Mouse (Mus musculus) hindbrain, embryonic 15.5 days (tissue): ENCODE results near the gene Ankrd40. TPM values are rescaled to one million over a fixed set of nuclear protein-coding genes. Genes with fewer than 3 reads are reported as not detected.

ENCODE experiments used
- ATAC-seq: fragments of 200-750 bp; cut with Nextera tagmentation; 2 replicates; pipeline ENCODE4 v1.8.0; 2017; ENCODE audit warnings: low read depth, moderate number of reproducible peaks, moderate TSS enrichment; ENCODE audit not compliant: low FRiP score
- H3K27ac ChIP-seq: fragments of 300-500 bp; sonication (generic); replicated peaks from 2 replicates; pipeline ENCODE4 v1.5.1; 2015; ENCODE audit warnings: mild to moderate bottlenecking, inconsistent platforms
- H3K27me3 ChIP-seq: fragments of 300-500 bp; sonication (generic); 2 replicates; pipeline ENCODE4 v1.6.1; 2015; ENCODE audit warnings: control low read depth, inconsistent platforms
- H3K36me3 ChIP-seq: fragments of 300-500 bp; sonication (generic); 2 replicates; pipeline ENCODE4 v1.6.1; 2015; ENCODE audit warnings: control low read depth, inconsistent platforms
- H3K4me1 ChIP-seq: fragments of 300-500 bp; sonication (generic); replicated peaks from 2 replicates; pipeline ENCODE4 v1.6.1; 2015; ENCODE audit warnings: control low read depth, inconsistent platforms
- H3K4me2 ChIP-seq: fragments of 300-500 bp; sonication (generic); 2 replicates; pipeline ENCODE4 v1.6.1; 2015; ENCODE audit warnings: moderate library complexity, mild to moderate bottlenecking, inconsistent platforms
- H3K4me3 ChIP-seq: fragments of 300-500 bp; sonication (generic); 2 replicates; pipeline ENCODE4 v1.5.1; 2015; ENCODE audit warnings: mild to moderate bottlenecking, inconsistent platforms
- H3K9ac ChIP-seq: fragments of 300-500 bp; sonication (generic); 2 replicates; pipeline ENCODE4 v1.6.1; 2015; ENCODE audit warnings: inconsistent platforms
- H3K9me3 ChIP-seq: fragments of 300-500 bp; sonication (generic); 2 replicates; pipeline ENCODE4 v1.6.1; 2016; ENCODE audit warnings: control low read depth, inconsistent platforms
- WGBS: fragments of 180-500 bp; shearing (Covaris S2); methylation state at CpG from one replicate; pipeline ENCODE4 v1.1.7; 2015; 5-methylcytosine and 5-hydroxymethylcytosine counted together
- polyA plus RNA-seq: library from polyadenylated mRNA; unstranded; fragments of >200 nt; fragmentation: Nextera tagmentation; extraction: Ambion mirVana; gene quantifications from 2 replicates; pipeline ENCODE4 v1.2.1, GENCODE M21; 2015

Ankrd40 gene
- polyA plus RNA-seq, 1 experiment from 2014 or later, result 18.3 TPM

DNA sequence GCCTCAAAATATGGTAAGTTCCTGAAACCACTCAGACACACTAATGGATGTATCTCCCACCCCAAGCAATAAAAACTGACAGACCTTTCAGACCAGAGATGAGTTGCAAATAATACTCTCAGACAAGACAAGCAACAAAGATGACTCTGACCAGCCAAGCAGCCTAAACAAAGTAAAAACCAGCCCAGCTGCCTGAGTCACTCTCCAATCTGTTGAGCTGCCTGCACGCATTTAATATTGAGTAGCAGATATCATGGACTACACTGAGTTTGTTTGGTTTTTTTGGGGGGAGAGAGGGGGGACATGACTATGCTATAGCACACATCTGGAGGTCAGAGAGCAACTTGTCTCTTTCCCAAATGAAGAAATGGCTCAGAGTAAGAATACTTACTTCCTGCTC, 12.5 kb upstream of the Ankrd40 start:
- no peak overlapping the region for H3K4me3 ChIP-seq
- H3K27ac ChIP-seq, result no peak overlapping the region
- no peak overlapping the region for H3K4me2 ChIP-seq
- H3K27me3 ChIP-seq, result no peaks in the 10 kb centered on the region
- 72% methylated on average over 1 of the region's 1 CpGs for WGBS
- no peak overlapping the region for H3K9ac ChIP-seq
- peaks cover 74% of the 10 kb centered on the region for H3K4me1 ChIP-seq
- no peaks in the 10 kb centered on the region for H3K36me3 ChIP-seq
- no peaks in the 10 kb centered on the region for H3K9me3 ChIP-seq
- ATAC-seq, result no peak

DNA sequence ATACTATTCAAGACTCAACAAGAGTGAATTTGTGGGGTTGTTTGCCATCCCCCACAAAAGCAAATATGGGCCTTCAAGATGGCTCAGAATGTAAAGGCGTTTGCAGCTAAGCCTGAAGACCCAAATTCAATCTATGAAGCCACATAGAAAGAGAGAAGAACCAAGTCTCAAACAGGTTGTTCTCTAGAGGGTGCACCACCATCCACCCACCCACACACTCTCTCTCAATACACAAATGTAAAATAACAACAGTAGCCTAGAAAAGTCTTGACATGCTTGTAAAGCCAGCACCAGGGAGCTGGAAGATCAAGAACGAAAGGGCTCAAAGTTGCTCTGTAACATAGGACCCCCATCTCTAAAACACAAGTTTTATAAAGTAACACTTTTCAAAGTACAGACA, 11.3 kb upstream of the Ankrd40 start:
- H3K4me1 ChIP-seq, result peaks cover 75% of the 10 kb centered on the region
- WGBS, result 83% methylated on average over 2 of the region's 2 CpGs

DNA sequence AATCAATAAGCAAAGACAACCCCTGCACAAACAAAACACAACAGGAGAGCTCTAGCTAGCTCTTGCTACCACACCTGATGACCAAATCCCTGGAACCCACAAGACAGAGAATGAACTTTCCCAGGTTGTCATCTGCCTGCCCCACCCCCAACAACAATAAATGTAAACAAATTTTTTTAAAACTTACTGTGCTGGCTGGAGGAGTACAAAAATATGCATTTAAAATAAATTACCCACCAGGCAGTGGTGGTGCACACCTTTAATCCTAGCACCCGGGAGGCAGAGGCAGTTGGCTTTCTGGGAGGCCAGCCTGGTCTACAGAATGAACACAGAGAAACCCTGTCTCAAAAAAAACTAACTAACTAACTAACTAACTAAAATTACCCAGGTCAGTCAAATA, 10.8 kb upstream of the Ankrd40 start:
- Histone ChIP-seq H3K9ac (no peak overlapping the region), H3K4me3 (no peak overlapping the region), H3K4me2 (no peak overlapping the region), H3K27me3 (no peaks in the 10 kb centered on the region), H3K4me1 (peaks cover 71% of the 10 kb centered on the region), H3K36me3 (no peaks in the 10 kb centered on the region), H3K9me3 (no peaks in the 10 kb centered on the region), H3K27ac (no peak overlapping the region)
- 76% methylated on average over 1 of the region's 1 CpGs for WGBS
- ATAC-seq, result no peak

More for the DNA sequence above, 11.3 kb upstream of the Ankrd40 start:
- H3K4me2 ChIP-seq, result no peak overlapping the region
- ATAC-seq, result no peak
- no peak overlapping the region for H3K9ac ChIP-seq
- H3K4me3 ChIP-seq, result no peak overlapping the region
- H3K27ac ChIP-seq, result no peak overlapping the region
- H3K9me3 ChIP-seq, result no peaks in the 10 kb centered on the region
- H3K27me3 ChIP-seq, result no peaks in the 10 kb centered on the region
- no peaks in the 10 kb centered on the region for H3K36me3 ChIP-seq

DNA sequence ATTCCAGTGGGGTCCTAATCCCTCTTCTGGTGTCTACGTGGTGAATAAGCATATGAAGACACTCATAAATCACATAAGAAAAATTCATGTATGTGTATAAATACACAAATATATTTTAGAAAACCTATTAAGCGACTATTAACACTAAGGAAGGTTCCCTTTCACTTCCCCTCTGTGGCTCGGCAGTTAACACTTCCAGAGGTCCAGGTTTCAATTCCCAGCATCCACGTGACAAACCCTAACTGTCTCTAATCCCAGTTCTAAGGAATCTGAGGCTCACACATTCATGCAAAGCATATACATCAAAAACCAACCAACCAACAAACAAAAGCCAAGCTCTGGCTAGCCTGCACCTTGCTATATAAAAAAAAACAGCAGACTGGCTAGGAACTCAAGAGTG, 10.3 kb upstream of the Ankrd40 start:
- no peak overlapping the region for H3K4me3 ChIP-seq
- no peak overlapping the region for H3K27ac ChIP-seq
- peaks cover 71% of the 10 kb centered on the region for H3K4me1 ChIP-seq
- H3K9ac ChIP-seq, result no peak overlapping the region
- no peaks in the 10 kb centered on the region for H3K36me3 ChIP-seq
- no peaks in the 10 kb centered on the region for H3K27me3 ChIP-seq
- WGBS, result 64% methylated on average over 4 of the region's 4 CpGs
- no peak overlapping the region for H3K4me2 ChIP-seq
- no peaks in the 10 kb centered on the region for H3K9me3 ChIP-seq
- ATAC-seq, result no peak

DNA sequence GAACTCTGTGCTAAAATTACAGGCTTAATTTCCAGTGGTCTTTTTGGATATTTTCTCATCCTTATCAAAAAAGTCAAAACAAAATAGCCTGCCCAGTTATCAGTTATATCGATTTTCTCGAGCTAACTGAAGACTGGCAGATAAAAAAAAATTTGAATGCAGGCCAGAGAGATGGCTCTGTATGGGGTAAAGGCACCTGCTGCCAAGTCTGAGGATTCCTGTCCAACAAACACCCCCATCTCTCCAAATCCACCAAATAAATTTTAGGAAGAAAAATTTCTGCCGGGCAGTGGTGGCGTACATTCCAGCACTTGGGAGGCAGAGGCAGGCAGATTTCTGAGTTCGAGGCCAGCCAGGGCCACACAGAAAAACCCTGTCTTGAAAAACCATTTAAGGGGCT, 9.7 kb upstream of the Ankrd40 start:
- peaks cover 71% of the 10 kb centered on the region for H3K4me1 ChIP-seq
- WGBS, result 76% methylated on average over 5 of the region's 5 CpGs

DNA sequence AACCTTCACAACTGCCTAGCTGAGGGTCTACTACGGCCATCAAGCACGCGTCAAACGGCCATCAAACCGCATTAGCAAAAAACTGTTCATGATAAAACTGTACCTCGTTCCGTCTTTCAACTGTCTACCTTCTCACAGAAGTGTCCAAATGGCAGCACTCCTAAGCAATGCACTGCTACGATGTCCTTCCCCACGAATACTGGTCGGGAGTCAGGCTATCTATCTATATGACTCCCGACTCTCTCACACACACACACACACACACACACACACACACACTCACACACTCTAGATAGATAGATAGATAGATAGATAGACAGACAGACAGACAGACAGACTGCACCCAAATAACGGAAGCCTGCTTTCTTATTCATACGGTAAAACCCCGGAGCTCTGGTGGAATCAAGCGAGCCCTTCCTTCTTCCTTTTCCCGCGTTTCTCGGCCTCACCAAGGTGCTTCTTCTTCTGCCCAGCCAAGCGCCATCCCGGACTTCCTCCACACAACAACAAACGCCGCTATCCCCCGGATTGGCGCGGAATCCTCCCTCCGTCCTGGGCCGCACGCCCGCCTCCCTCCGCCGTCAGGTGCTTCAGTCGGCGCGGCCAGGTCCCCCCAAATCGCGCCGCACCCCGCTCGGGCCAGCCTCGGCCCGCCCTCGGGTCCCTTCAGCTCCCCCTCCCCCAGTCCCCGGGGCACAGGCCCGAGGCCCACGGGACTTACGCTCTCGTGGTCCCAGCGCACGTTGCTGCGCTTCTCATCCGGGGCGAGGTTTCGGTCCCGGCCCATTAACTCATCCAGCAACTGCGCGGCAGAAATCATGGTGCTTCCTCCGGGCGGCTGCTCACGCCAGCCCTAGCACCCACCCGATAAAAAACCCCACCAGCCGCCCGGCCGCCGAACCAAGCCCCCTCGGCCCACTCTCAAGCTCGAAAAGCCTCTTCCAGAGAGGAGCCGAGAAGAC, 6.6 kb upstream of the Ankrd40 start:
- peak; percentile 77 for ATAC-seq
- Histone ChIP-seq H3K4me2 (peak overlapping the region; percentile 77), H3K4me1 (peaks cover 51% of the 10 kb centered on the region), H3K36me3 (no peaks in the 10 kb centered on the region), H3K9me3 (no peaks in the 10 kb centered on the region), H3K27ac (peak overlapping the region; percentile 97), H3K27me3 (no peaks in the 10 kb centered on the region), H3K9ac (peak overlapping the region; percentile 97), H3K4me3 (peak overlapping the region; percentile 87)
- under 1% methylated on average over 67 of the region's 67 CpGs for WGBS

More for the DNA sequence above, 9.7 kb upstream of the Ankrd40 start:
- Histone ChIP-seq H3K27me3 (no peaks in the 10 kb centered on the region), H3K4me3 (no peak overlapping the region), H3K27ac (no peak overlapping the region), H3K4me2 (no peak overlapping the region), H3K36me3 (no peaks in the 10 kb centered on the region), H3K9me3 (no peaks in the 10 kb centered on the region), H3K9ac (no peak overlapping the region)
- no peak for ATAC-seq

DNA sequence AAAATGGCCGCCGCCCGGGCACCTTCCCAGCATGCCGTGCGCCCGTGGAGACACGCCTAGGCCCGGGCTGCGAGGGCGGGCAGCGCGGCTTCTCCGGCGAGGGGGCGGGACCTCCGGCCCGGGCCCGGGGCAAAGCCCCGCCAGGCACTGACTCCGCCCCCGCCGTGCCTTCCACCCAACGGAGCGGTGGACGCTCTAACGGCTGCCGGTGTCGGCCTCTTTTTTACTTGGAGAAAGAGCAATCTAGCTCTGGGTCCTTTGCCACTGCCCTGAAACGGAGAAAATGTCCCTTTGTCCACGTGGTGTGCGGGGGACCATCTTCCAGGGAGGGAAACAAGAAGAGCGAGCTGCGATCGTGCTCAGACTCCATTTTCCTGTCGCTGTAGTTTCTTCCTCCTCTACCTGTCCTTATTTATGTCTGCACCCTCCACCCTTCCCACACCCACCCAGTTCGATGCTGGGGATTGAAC, 5.8 kb upstream of the Ankrd40 start, which contains the start of gene Luc7l3:
Luc7l3 (minus strand) TSS at position 58 of the 470 bp plus-strand sequence.
- Histone ChIP-seq H3K4me2 (peak within 1 kb of the TSS; percentile 77), H3K27ac (peak within 1 kb of the TSS; percentile 97), H3K4me1 (peaks cover 51% of the 10 kb centered on the region), H3K27me3 (no peaks in the 10 kb centered on the region), H3K36me3 (no peaks in the 10 kb centered on the region), H3K4me3 (peak within 1 kb of the TSS; percentile 87), H3K9ac (peak within 1 kb of the TSS; percentile 97), H3K9me3 (no peaks in the 10 kb centered on the region)
- peak; percentile 94 for ATAC-seq
- under 1% methylated on average over 36 of the region's 36 CpGs for WGBS

DNA sequence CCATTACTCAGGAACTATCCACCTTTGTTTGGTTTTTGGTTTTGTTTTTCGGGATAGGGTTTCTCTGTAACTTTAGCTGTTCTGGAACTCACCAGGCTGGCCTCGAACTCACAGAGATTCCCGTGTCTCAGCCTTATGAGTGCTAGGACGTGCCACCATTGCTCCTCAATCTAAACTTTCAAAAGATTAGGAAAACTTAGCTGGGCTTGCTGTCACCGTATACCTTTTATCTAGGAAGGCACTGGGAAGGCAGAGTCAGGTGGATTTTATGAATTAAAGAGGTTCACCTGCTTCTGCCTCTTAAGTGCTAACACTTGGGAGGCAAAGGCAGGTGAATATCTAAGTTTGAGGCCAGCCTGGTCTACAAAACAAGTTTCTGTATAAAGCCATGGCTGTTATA, 5.2 kb upstream of the Ankrd40 start:
- Histone ChIP-seq H3K27ac (peak overlapping the region; percentile 97), H3K4me2 (peak overlapping the region; percentile 77), H3K9ac (peak overlapping the region; percentile 97), H3K36me3 (no peaks in the 10 kb centered on the region), H3K4me1 (peaks cover 46% of the 10 kb centered on the region), H3K9me3 (no peaks in the 10 kb centered on the region), H3K27me3 (no peaks in the 10 kb centered on the region), H3K4me3 (peak overlapping the region; percentile 87)
- 40% methylated on average over 5 of the region's 5 CpGs for WGBS
- ATAC-seq, result no peak

DNA sequence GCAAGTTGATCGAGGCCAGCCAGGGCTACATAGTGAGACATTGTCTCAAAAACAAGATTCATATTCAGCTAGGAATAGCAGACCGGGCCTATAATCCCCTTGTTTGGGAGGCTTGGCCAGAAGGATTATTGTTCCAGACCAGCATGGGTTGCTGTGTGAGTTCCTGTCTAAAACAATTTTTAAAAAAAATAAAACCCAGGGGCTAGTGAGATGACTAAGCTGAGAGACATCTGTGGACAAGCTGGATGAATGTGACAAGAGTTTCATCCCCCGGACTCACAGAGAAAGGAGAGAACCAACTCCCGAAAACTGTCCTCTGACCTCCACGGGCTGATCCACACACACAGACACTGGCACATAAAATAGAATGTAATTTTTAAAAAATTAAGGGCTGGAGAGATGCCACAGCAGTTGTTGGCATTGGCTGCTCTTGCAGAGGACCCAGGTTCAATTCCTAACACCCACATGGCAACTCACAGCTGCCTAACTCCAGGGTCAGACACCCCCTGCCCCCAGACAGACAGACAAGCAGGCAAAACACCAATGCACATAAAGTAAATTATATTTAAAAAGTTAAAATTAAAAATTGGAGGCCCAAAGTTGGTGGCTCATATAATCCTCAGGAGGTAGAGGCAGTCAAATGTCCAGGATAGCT, 4.4 kb upstream of the Ankrd40 start:
- peak overlapping the region; percentile 97; the same call in 1 of the 2 replicates for H3K27ac ChIP-seq
- 83% methylated on average over 5 of the region's 5 CpGs for WGBS
- no peak for ATAC-seq

DNA sequence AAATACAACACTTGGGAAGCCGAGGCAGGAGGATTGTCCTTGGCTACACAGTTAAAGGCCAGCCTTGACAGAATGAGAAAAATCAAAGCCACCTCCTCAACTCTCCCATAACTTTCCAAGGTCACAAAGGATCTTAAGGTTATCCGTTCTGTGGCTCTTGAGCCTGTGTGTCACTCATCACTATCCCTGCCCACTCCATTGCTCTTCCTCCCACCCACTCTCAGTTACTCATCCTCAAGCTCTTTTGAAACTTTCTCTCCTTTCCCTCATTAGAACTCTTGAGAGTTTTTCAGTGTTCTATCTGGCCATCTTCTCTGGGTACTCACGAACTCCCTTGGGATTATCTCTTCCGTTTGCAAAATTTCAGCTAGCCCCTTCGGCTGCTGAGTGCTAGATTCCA, 3.2 kb upstream of the Ankrd40 start:
- Histone ChIP-seq H3K36me3 (no peaks in the 10 kb centered on the region), H3K4me2 (no peak overlapping the region), H3K4me1 (peaks cover 38% of the 10 kb centered on the region), H3K9me3 (no peaks in the 10 kb centered on the region), H3K9ac (no peak overlapping the region), H3K27ac (no peak overlapping the region), H3K27me3 (no peaks in the 10 kb centered on the region), H3K4me3 (no peak overlapping the region)
- WGBS, result 92% methylated on average over 5 of the region's 5 CpGs
- no peak for ATAC-seq

More for the DNA sequence above, 4.4 kb upstream of the Ankrd40 start:
- no peak overlapping the region for H3K4me3 ChIP-seq
- H3K9ac ChIP-seq, result no peak overlapping the region
- no peaks in the 10 kb centered on the region for H3K9me3 ChIP-seq
- no peaks in the 10 kb centered on the region for H3K27me3 ChIP-seq
- no peaks in the 10 kb centered on the region for H3K36me3 ChIP-seq
- H3K4me1 ChIP-seq, result peaks cover 39% of the 10 kb centered on the region
- no peak overlapping the region for H3K4me2 ChIP-seq

DNA sequence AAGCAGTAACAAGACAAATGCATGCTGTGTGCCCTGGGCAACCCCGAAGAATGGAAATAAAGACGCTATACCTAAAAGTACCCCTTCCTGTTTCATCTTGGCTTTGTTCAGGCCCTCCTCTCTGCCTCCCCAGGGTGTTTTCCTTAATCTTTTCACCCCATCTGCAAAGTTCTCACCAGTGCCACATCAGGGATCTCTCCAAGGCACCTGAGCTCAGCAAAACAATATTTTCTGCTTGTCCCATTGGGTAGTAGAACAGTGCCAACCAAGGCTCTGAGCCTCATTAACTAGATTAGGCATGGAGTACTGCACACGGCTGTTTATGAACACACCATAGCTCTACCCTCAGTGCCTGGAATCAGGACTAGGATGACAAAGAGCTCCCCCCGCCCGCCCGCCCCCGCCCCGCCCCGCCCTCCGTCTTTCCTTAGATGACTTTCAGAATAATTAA, 815 bp upstream of the Ankrd40 start:
- peak overlapping the region; percentile 85 for H3K4me2 ChIP-seq
- H3K9ac ChIP-seq, result peak overlapping the region; percentile 92
- peak; percentile 73 for ATAC-seq
- under 1% methylated on average over 10 of the region's 10 CpGs for WGBS
- no peaks in the 10 kb centered on the region for H3K36me3 ChIP-seq
- H3K4me1 ChIP-seq, result peaks cover 43% of the 10 kb centered on the region
- H3K9me3 ChIP-seq, result no peaks in the 10 kb centered on the region
- peak overlapping the region; percentile 76 for H3K4me3 ChIP-seq
- H3K27me3 ChIP-seq, result no peaks in the 10 kb centered on the region
- H3K27ac ChIP-seq, result peak overlapping the region; percentile 99

DNA sequence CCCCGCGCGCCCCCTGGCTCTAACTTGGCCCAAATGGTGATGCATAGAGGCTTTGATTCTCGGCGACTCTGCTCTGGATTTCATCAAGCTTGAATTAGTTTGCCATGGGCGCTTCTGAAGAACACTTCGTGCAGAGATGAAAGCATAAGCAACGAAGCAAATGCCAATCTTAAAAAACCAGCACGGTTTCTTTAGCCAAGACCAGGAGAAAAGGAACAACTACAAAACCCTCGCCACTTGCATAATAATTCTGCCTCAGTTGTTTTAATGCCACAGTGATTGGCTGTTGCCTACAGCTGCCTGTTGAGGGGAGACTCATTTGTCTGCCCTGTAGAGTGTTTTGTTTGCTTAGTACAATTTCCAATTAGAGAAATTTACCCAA, 834 bp downstream of the Ankrd40 start:
- no peaks in the 10 kb centered on the region for H3K27me3 ChIP-seq
- peak overlapping the region; percentile 92 for H3K9ac ChIP-seq
- H3K9me3 ChIP-seq, result no peaks in the 10 kb centered on the region
- H3K36me3 ChIP-seq, result no peaks in the 10 kb centered on the region
- peak overlapping the region; percentile 85 for H3K4me2 ChIP-seq
- H3K4me1 ChIP-seq, result peaks cover 42% of the 10 kb centered on the region
- under 1% methylated on average over 10 of the region's 10 CpGs for WGBS
- ATAC-seq, result no peak
- H3K27ac ChIP-seq, result peak overlapping the region; percentile 99
- peak overlapping the region; percentile 76 for H3K4me3 ChIP-seq
